Mouse (Mus musculus): ENCODE measurements around the gene Cebpe. TPM values are rescaled to one million over a fixed set of nuclear protein-coding genes. Genes with fewer than 3 reads are reported as not detected.

The Cebpe gene
- polyA plus RNA-seq, 1 experiment from 2014 or later: not detected

GRCm38 (mm10) chr14:54676290-54676689 lies 35.7 kb downstream of the Cebpe start:
- ATAC-seq (ENCODE audit: low FRiP score, low TSS enrichment) (no peak), DNase-seq (no peak)
- H3K9me3 ChIP-seq (ENCODE audit: control insufficient read depth, low read length): no peaks in the 10 kb centered on the region
- H3K36me3 ChIP-seq (ENCODE audit: control insufficient read depth, insufficient read depth, low read length): peaks cover 70% of the 10 kb centered on the region
- no peak overlapping the region for H3K9ac ChIP-seq (replicated peaks; ENCODE audit: low read length)
- no peak overlapping the region for H3K27ac ChIP-seq (replicated peaks; ENCODE audit: low read depth, low read length)
- no peaks in the 10 kb centered on the region for H3K4me1 ChIP-seq (ENCODE audit: control insufficient read depth, insufficient read depth, low read length)
- H3K27me3 ChIP-seq (ENCODE audit: control insufficient read depth, insufficient read depth, low read length): no peaks in the 10 kb centered on the region
- H3K4me3 ChIP-seq (replicated peaks; ENCODE audit: low read depth, low read length): no peak overlapping the region
- 91% methylated on average over 5 of the region's 5 CpGs for WGBS
- no peak overlapping the region for H3K4me2 ChIP-seq (ENCODE audit: low read length)

GRCm38 (mm10) chr14:54674317-54674716 lies 37.7 kb downstream of the Cebpe start:
- 89% methylated on average over 2 of the region's 2 CpGs for WGBS
- Histone ChIP-seq H3K36me3 (ENCODE audit: control insufficient read depth, insufficient read depth, low read length) (peaks cover 77% of the 10 kb centered on the region), H3K9me3 (ENCODE audit: control insufficient read depth, low read length) (no peaks in the 10 kb centered on the region), H3K4me3 (replicated peaks; ENCODE audit: low read depth, low read length) (no peak overlapping the region), H3K9ac (replicated peaks; ENCODE audit: low read length) (no peak overlapping the region), H3K27me3 (ENCODE audit: control insufficient read depth, insufficient read depth, low read length) (no peaks in the 10 kb centered on the region), H3K4me2 (ENCODE audit: low read length) (no peak overlapping the region), H3K4me1 (ENCODE audit: control insufficient read depth, insufficient read depth, low read length) (no peaks in the 10 kb centered on the region), H3K27ac (replicated peaks; ENCODE audit: low read depth, low read length) (no peak overlapping the region)
- DNase-seq (no peak), ATAC-seq (ENCODE audit: low FRiP score, low TSS enrichment) (no peak)

GRCm38 (mm10) chr14:54669381-54669780 lies 42.6 kb downstream of the Cebpe start:
- peak; percentile 61 for DNase-seq
- WGBS: 82% methylated on average over 4 of the region's 4 CpGs

GRCm38 (mm10) chr14:54664477-54665222 lies 47.3 kb downstream of the Cebpe start:
- Histone ChIP-seq H3K9me3 (ENCODE audit: control insufficient read depth, low read length) (no peaks in the 10 kb centered on the region), H3K4me1 (ENCODE audit: control insufficient read depth, insufficient read depth, low read length) (no peaks in the 10 kb centered on the region), H3K4me2 (ENCODE audit: low read length) (no peak overlapping the region), H3K36me3 (ENCODE audit: control insufficient read depth, insufficient read depth, low read length) (peaks cover 96% of the 10 kb centered on the region), H3K9ac (replicated peaks; ENCODE audit: low read length) (no peak overlapping the region), H3K27me3 (ENCODE audit: control insufficient read depth, insufficient read depth, low read length) (no peaks in the 10 kb centered on the region), H3K27ac (replicated peaks; ENCODE audit: low read depth, low read length) (no peak overlapping the region), H3K4me3 (replicated peaks; ENCODE audit: low read depth, low read length) (no peak overlapping the region)
- DNase-seq (no peak), ATAC-seq (ENCODE audit: low FRiP score, low TSS enrichment) (no peak)
- WGBS: 91% methylated on average over 10 of the region's 10 CpGs

More at GRCm38 (mm10) chr14:54669381-54669780, 42.6 kb downstream of the Cebpe start:
- H3K36me3 ChIP-seq (ENCODE audit: control insufficient read depth, insufficient read depth, low read length): peaks cover 77% of the 10 kb centered on the region
- no peak overlapping the region for H3K9ac ChIP-seq (replicated peaks; ENCODE audit: low read length)
- H3K27ac ChIP-seq (replicated peaks; ENCODE audit: low read depth, low read length): no peak overlapping the region
- no peak for ATAC-seq (ENCODE audit: low FRiP score, low TSS enrichment)
- no peaks in the 10 kb centered on the region for H3K4me1 ChIP-seq (ENCODE audit: control insufficient read depth, insufficient read depth, low read length)
- H3K4me2 ChIP-seq (ENCODE audit: low read length): no peak overlapping the region
- no peaks in the 10 kb centered on the region for H3K9me3 ChIP-seq (ENCODE audit: control insufficient read depth, low read length)
- no peak overlapping the region for H3K4me3 ChIP-seq (replicated peaks; ENCODE audit: low read depth, low read length)
- H3K27me3 ChIP-seq (ENCODE audit: control insufficient read depth, insufficient read depth, low read length): no peaks in the 10 kb centered on the region

Other genes with a start within 250 kb of the Cebpe start
- 26.1 and 27.5 TPM in 2 replicates for gene Lrp10, start 248.0 kb downstream of the Cebpe start, polyA plus RNA-seq (2014; fragmentation: Nextera tagmentation; extraction: Ambion mirVana)
- 37.2 and 44.6 TPM in 2 replicates for gene Rem2, start 236.1 kb downstream of the Cebpe start, polyA plus RNA-seq (2014; fragmentation: Nextera tagmentation; extraction: Ambion mirVana)
- gene Prmt5, start 194.6 kb downstream of the Cebpe start, polyA plus RNA-seq (2014; fragmentation: Nextera tagmentation; extraction: Ambion mirVana): 76.9 and 92.5 TPM in 2 replicates
- 13.3 and 14.7 TPM in 2 replicates for gene Haus4, start 157.6 kb downstream of the Cebpe start, polyA plus RNA-seq (2014; fragmentation: Nextera tagmentation; extraction: Ambion mirVana)
- gene Ajuba, start 134.6 kb downstream of the Cebpe start, polyA plus RNA-seq (2014; fragmentation: Nextera tagmentation; extraction: Ambion mirVana): 3.6 and 4.8 TPM in 2 replicates
- 5.4 and 6.1 TPM in 2 replicates for gene 4931414P19Rik, start 106.2 kb downstream of the Cebpe start, polyA plus RNA-seq (2014; fragmentation: Nextera tagmentation; extraction: Ambion mirVana)
- gene Psmb5, start 94.2 kb downstream of the Cebpe start, polyA plus RNA-seq (2014; fragmentation: Nextera tagmentation; extraction: Ambion mirVana): 409 and 454 TPM in 2 replicates
- 0.18 TPM in 1 of 2 replicates, not detected in the other for gene Psmb11, start 90.7 kb downstream of the Cebpe start, polyA plus RNA-seq (2014; fragmentation: Nextera tagmentation; extraction: Ambion mirVana)
- gene Gm17606, start 71.2 kb downstream of the Cebpe start, polyA plus RNA-seq (2014; fragmentation: Nextera tagmentation; extraction: Ambion mirVana): not detected in 2 replicates
- gene Cdh24, start 70.8 kb downstream of the Cebpe start, polyA plus RNA-seq (2014; fragmentation: Nextera tagmentation; extraction: Ambion mirVana): 11.6 and 12.4 TPM in 2 replicates
- gene 1700123O20Rik, start 26.0 kb downstream of the Cebpe start, polyA plus RNA-seq (2014; fragmentation: Nextera tagmentation; extraction: Ambion mirVana): 74.0 and 79.1 TPM in 2 replicates
- gene Acin1, start 25.2 kb downstream of the Cebpe start, polyA plus RNA-seq (2014; fragmentation: Nextera tagmentation; extraction: Ambion mirVana): 128 and 143 TPM in 2 replicates
- 0.20 TPM in 2 replicates for gene Gm29776, start 13.3 kb downstream of the Cebpe start, polyA plus RNA-seq (2014; fragmentation: Nextera tagmentation; extraction: Ambion mirVana)
- 5.7 and 7.6 TPM in 2 replicates for gene Slc7a8, start 69.8 kb upstream of the Cebpe start, polyA plus RNA-seq (2014; fragmentation: Nextera tagmentation; extraction: Ambion mirVana)
- not detected in 2 replicates for gene Rnf212b, start 102.0 kb upstream of the Cebpe start, polyA plus RNA-seq (2014; fragmentation: Nextera tagmentation; extraction: Ambion mirVana)
- gene Homez, start 158.8 kb upstream of the Cebpe start, polyA plus RNA-seq (2014; fragmentation: Nextera tagmentation; extraction: Ambion mirVana): 6.0 and 9.4 TPM in 2 replicates
- gene Ppp1r3e, start 165.4 kb upstream of the Cebpe start, polyA plus RNA-seq (2014; fragmentation: Nextera tagmentation; extraction: Ambion mirVana): 2.1 and 4.4 TPM in 2 replicates
- 5.5 and 5.8 TPM in 2 replicates for gene Bcl2l2, start 171.2 kb upstream of the Cebpe start, polyA plus RNA-seq (2014; fragmentation: Nextera tagmentation; extraction: Ambion mirVana)
- gene Gm20521, start 171.3 kb upstream of the Cebpe start, polyA plus RNA-seq (2014; fragmentation: Nextera tagmentation; extraction: Ambion mirVana): not detected in 2 replicates
- gene Pabpn1, start 180.3 kb upstream of the Cebpe start, polyA plus RNA-seq (2014; fragmentation: Nextera tagmentation; extraction: Ambion mirVana): 171 and 206 TPM in 2 replicates
- gene Slc22a17, start 201.0 kb upstream of the Cebpe start, polyA plus RNA-seq (2014; fragmentation: Nextera tagmentation; extraction: Ambion mirVana): 110 and 304 TPM in 2 replicates
- gene Efs, start 214.0 kb upstream of the Cebpe start, polyA plus RNA-seq (2014; fragmentation: Nextera tagmentation; extraction: Ambion mirVana): 10.2 and 18.3 TPM in 2 replicates
- gene Il25, start 220.5 kb upstream of the Cebpe start, polyA plus RNA-seq (2014; fragmentation: Nextera tagmentation; extraction: Ambion mirVana): not detected in 2 replicates
- 4.2 and 4.3 TPM in 2 replicates for gene Cmtm5, start 224.1 kb upstream of the Cebpe start, polyA plus RNA-seq (2014; fragmentation: Nextera tagmentation; extraction: Ambion mirVana)

Data from midbrain, embryonic 14.5 days (tissue).